Mouse (Mus musculus): ENCODE results near the gene Kiss1. TPM values are rescaled to one million over a fixed set of nuclear protein-coding genes. Genes with fewer than 3 reads are reported as not detected.

Gene Kiss1
- polyA plus RNA-seq, 1 experiment from 2014 or later = not detected

DNA sequence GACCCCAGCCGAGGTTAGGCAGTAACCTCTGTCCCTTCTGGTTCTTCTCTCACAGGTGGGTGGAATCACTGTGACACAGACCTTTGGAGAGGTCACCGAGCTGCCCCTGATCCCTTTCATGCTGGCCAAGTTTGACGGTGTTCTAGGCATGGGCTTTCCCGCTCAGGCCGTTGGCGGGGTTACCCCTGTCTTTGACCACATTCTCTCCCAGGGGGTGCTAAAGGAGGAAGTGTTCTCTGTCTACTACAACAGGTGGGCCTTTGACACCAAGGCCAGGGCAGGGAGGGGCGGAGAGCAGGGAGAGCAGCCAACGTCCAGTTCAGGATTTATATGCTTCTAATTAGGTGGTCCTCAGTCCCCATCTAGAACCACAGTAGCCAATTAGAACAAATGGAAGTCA is 34.7 kb downstream of the Kiss1 start:
- H3K9me3 ChIP-seq (ENCODE audit: control insufficient read depth, low read length) = no peaks in the 10 kb centered on the region
- H3K27ac ChIP-seq (ENCODE audit: low read depth) = no peak overlapping the region
- H3K4me2 ChIP-seq (ENCODE audit: low read length) = no peak overlapping the region
- H3K9ac ChIP-seq (ENCODE audit: low read length) = no peak overlapping the region
- DNase-seq (ENCODE audit: low spot score) (no peak), ATAC-seq (replicated peaks; ENCODE audit: low FRiP score, low TSS enrichment, low read depth) (no peak)
- no peaks in the 10 kb centered on the region for H3K4me1 ChIP-seq (replicated peaks; ENCODE audit: control insufficient read depth, insufficient read depth, low read length)
- WGBS = 57% methylated on average over 8 of the region's 8 CpGs
- H3K4me3 ChIP-seq (ENCODE audit: low read depth, low read length) = no peak overlapping the region
- no peaks in the 10 kb centered on the region for H3K36me3 ChIP-seq (ENCODE audit: control insufficient read depth, insufficient read depth, low read length)
- H3K27me3 ChIP-seq (replicated peaks; ENCODE audit: control insufficient read depth, insufficient read depth, low read length) = no peaks in the 10 kb centered on the region

GRCm38 (mm10) chr1:133361006-133361405 is 39.3 kb downstream of the Kiss1 start:
- DNase-seq (ENCODE audit: low spot score) (no peak), ATAC-seq (replicated peaks; ENCODE audit: low FRiP score, low TSS enrichment, low read depth) (no peak)
- H3K27ac ChIP-seq (ENCODE audit: low read depth) = no peak overlapping the region
- no peaks in the 10 kb centered on the region for H3K9me3 ChIP-seq (ENCODE audit: control insufficient read depth, low read length)
- H3K36me3 ChIP-seq (ENCODE audit: control insufficient read depth, insufficient read depth, low read length) = no peaks in the 10 kb centered on the region
- no peak overlapping the region for H3K4me2 ChIP-seq (ENCODE audit: low read length)
- no peak overlapping the region for H3K4me3 ChIP-seq (ENCODE audit: low read depth, low read length)
- 91% methylated on average over 6 of the region's 6 CpGs for WGBS
- H3K4me1 ChIP-seq (replicated peaks; ENCODE audit: control insufficient read depth, insufficient read depth, low read length) = peaks cover 8% of the 10 kb centered on the region; the same call in 1 of the 2 replicates
- no peak overlapping the region for H3K9ac ChIP-seq (ENCODE audit: low read length)
- peaks cover 10% of the 10 kb centered on the region for H3K27me3 ChIP-seq (replicated peaks; ENCODE audit: control insufficient read depth, insufficient read depth, low read length)

- H3K9ac ChIP-seq (ENCODE audit: low read length) = no peak overlapping the region
- ATAC-seq (replicated peaks; ENCODE audit: low FRiP score, low TSS enrichment, low read depth) = no peak
- peaks cover 10% of the 10 kb centered on the region for H3K27me3 ChIP-seq (replicated peaks; ENCODE audit: control insufficient read depth, insufficient read depth, low read length)
- DNase-seq (ENCODE audit: low spot score) = no peak
- peaks cover 8% of the 10 kb centered on the region; the same call in 1 of the 2 replicates for H3K4me1 ChIP-seq (replicated peaks; ENCODE audit: control insufficient read depth, insufficient read depth, low read length)
- H3K4me3 ChIP-seq (ENCODE audit: low read depth, low read length) = no peak overlapping the region
- H3K27ac ChIP-seq (ENCODE audit: low read depth) = no peak overlapping the region
- WGBS = 83% methylated on average over 5 of the region's 5 CpGs
- no peaks in the 10 kb centered on the region for H3K9me3 ChIP-seq (ENCODE audit: control insufficient read depth, low read length)
- H3K4me2 ChIP-seq (ENCODE audit: low read length) = no peak overlapping the region
- no peaks in the 10 kb centered on the region for H3K36me3 ChIP-seq (ENCODE audit: control insufficient read depth, insufficient read depth, low read length)
Measured at GRCm38 (mm10) chr1:133362103-133362502, 40.4 kb downstream of the Kiss1 start.

- DNase-seq (ENCODE audit: low spot score) = peak; percentile 93
- no peak within 1 kb of the TSS for H3K27ac ChIP-seq (ENCODE audit: low read depth)
- peaks cover 10% of the 10 kb centered on the region for H3K27me3 ChIP-seq (replicated peaks; ENCODE audit: control insufficient read depth, insufficient read depth, low read length)
- no peaks in the 10 kb centered on the region for H3K9me3 ChIP-seq (ENCODE audit: control insufficient read depth, low read length)
- peak within 1 kb of the TSS; percentile 97 for H3K4me2 ChIP-seq (ENCODE audit: low read length)
- no peaks in the 10 kb centered on the region for H3K36me3 ChIP-seq (ENCODE audit: control insufficient read depth, insufficient read depth, low read length)
- H3K4me3 ChIP-seq (ENCODE audit: low read depth, low read length) = peak within 1 kb of the TSS; percentile 64
- peaks cover 16% of the 10 kb centered on the region; the same call in 1 of the 2 replicates for H3K4me1 ChIP-seq (replicated peaks; ENCODE audit: control insufficient read depth, insufficient read depth, low read length)
- H3K9ac ChIP-seq (ENCODE audit: low read length) = peak within 1 kb of the TSS; percentile 45
- peak; percentile 83 for ATAC-seq (replicated peaks; ENCODE audit: low FRiP score, low TSS enrichment, low read depth)
- under 1% methylated on average over 52 of the region's 52 CpGs for WGBS
Measured at GRCm38 (mm10) chr1:133363276-133364021, 41.8 kb downstream of the Kiss1 start, which contains the start of gene Etnk2. TSS of gene Etnk2 (plus strand) at chr1:133363572.

GRCm38 (mm10) chr1:133364022-133364630 is 42.5 kb downstream of the Kiss1 start:
- no peak overlapping the region for H3K27ac ChIP-seq (ENCODE audit: low read depth)
- ATAC-seq (replicated peaks; ENCODE audit: low FRiP score, low TSS enrichment, low read depth) = 0 out of 2 replicates have a peak, but pooled peaks have one; percentile 2
- 3% methylated on average over 27 of the region's 27 CpGs for WGBS

DNA sequence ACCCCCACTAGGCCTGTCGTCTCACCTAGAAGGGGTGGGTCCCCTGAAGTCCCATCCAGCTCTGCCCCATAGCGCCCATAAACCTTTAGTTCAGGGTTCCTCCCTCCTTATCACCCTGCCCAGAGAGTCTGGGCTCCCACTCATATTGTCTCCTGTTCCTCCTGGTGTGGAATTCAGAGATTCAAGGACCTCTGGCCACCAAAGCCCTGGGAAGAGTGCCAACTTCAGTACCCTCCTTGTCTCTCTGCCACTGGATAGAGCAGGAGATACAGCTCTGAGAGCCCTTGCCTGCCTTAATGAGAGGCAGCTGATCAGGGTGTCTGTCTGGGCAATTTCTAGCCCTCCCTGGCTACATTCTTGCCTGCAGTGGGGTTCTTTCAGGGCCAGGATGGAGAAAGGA is 43.2 kb downstream of the Kiss1 start:
- Histone ChIP-seq H3K4me3 (ENCODE audit: low read depth, low read length) (no peak overlapping the region), H3K9ac (ENCODE audit: low read length) (no peak overlapping the region), H3K4me2 (ENCODE audit: low read length) (no peak overlapping the region), H3K27ac (ENCODE audit: low read depth) (no peak overlapping the region), H3K4me1 (replicated peaks; ENCODE audit: control insufficient read depth, insufficient read depth, low read length) (peaks cover 16% of the 10 kb centered on the region; the same call in 1 of the 2 replicates), H3K36me3 (ENCODE audit: control insufficient read depth, insufficient read depth, low read length) (no peaks in the 10 kb centered on the region), H3K9me3 (ENCODE audit: control insufficient read depth, low read length) (no peaks in the 10 kb centered on the region), H3K27me3 (replicated peaks; ENCODE audit: control insufficient read depth, insufficient read depth, low read length) (peaks cover 10% of the 10 kb centered on the region)
- no peak for ATAC-seq (replicated peaks; ENCODE audit: low FRiP score, low TSS enrichment, low read depth)
- DNase-seq (ENCODE audit: low spot score) = no peak
- WGBS = 58% methylated on average over 2 of the region's 2 CpGs

More at GRCm38 (mm10) chr1:133364022-133364630, 42.5 kb downstream of the Kiss1 start:
- H3K4me2 ChIP-seq (ENCODE audit: low read length) = peak overlapping the region; percentile 97
- H3K27me3 ChIP-seq (replicated peaks; ENCODE audit: control insufficient read depth, insufficient read depth, low read length) = peaks cover 10% of the 10 kb centered on the region
- peaks cover 16% of the 10 kb centered on the region; the same call in 1 of the 2 replicates for H3K4me1 ChIP-seq (replicated peaks; ENCODE audit: control insufficient read depth, insufficient read depth, low read length)
- no peaks in the 10 kb centered on the region for H3K9me3 ChIP-seq (ENCODE audit: control insufficient read depth, low read length)
- no peaks in the 10 kb centered on the region for H3K36me3 ChIP-seq (ENCODE audit: control insufficient read depth, insufficient read depth, low read length)
- DNase-seq (ENCODE audit: low spot score) = peak; percentile 68
- peak overlapping the region; percentile 64 for H3K4me3 ChIP-seq (ENCODE audit: low read depth, low read length)
- H3K9ac ChIP-seq (ENCODE audit: low read length) = peak overlapping the region; percentile 45

GRCm38 (mm10) chr1:133366951-133367605 is 45.4 kb downstream of the Kiss1 start:
- Histone ChIP-seq H3K36me3 (ENCODE audit: control insufficient read depth, insufficient read depth, low read length) (no peaks in the 10 kb centered on the region), H3K4me1 (replicated peaks; ENCODE audit: control insufficient read depth, insufficient read depth, low read length) (peaks cover 16% of the 10 kb centered on the region; the same call in 1 of the 2 replicates), H3K4me2 (ENCODE audit: low read length) (no peak overlapping the region), H3K27ac (ENCODE audit: low read depth) (no peak overlapping the region), H3K4me3 (ENCODE audit: low read depth, low read length) (no peak overlapping the region), H3K27me3 (replicated peaks; ENCODE audit: control insufficient read depth, insufficient read depth, low read length) (peaks cover 10% of the 10 kb centered on the region), H3K9ac (ENCODE audit: low read length) (no peak overlapping the region), H3K9me3 (ENCODE audit: control insufficient read depth, low read length) (no peaks in the 10 kb centered on the region)
- DNase-seq (ENCODE audit: low spot score) = no peak
- 42% methylated on average over 10 of the region's 10 CpGs for WGBS
- ATAC-seq (replicated peaks; ENCODE audit: low FRiP score, low TSS enrichment, low read depth) = no peak

DNA sequence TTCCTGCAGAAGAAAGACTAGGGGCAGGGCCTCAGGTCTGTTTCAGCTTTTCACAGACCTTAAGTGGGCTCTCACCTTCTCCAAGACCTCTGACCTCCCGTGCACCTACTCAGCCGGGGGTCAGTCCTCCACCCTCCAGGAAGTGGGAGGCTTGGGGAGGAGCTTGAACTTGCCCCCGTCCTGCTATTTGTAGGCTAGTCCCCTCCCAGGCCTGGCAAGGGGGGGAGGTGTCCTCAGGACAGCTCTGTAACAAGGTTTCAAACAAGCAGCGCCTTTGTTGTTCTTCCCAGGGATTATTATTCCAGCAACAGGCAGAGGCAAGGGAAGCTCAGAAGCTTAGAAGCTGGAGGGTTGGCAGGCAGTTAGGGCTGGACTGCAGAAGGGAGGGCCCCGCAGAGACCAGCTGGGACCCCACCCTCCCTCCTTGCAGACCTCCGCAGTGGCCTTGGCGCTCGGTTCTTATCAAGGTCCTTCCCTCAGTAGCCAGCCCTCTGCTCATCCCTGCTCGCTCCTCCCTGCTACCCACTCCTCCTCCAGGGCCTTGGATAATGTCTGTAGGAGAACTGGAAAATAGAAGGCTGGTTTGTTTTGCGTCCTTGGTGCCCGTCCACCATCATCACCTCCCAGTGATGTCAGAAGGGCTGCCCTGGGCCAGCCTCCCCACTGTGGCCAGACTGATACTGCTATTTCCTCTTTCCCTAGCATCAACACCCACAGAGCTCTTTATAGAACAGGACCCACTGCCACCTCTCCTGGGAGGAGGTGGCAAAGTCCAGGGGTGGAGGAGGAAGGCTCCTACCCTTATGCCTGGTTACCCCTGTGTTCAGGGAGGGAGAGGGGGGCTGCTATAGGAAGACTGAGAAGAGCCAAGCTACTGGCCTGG is 46.2 kb downstream of the Kiss1 start:
- H3K9me3 ChIP-seq (ENCODE audit: control insufficient read depth, low read length) = no peaks in the 10 kb centered on the region
- no peaks in the 10 kb centered on the region for H3K36me3 ChIP-seq (ENCODE audit: control insufficient read depth, insufficient read depth, low read length)
- H3K9ac ChIP-seq (ENCODE audit: low read length) = no peak overlapping the region
- no peak overlapping the region for H3K4me3 ChIP-seq (ENCODE audit: low read depth, low read length)
- 0 out of 2 replicates have a peak overlapping the region, but pooled peaks have one; percentile 8 for H3K4me2 ChIP-seq (ENCODE audit: low read length)
- no peak overlapping the region for H3K27ac ChIP-seq (ENCODE audit: low read depth)
- ATAC-seq (replicated peaks; ENCODE audit: low FRiP score, low TSS enrichment, low read depth) (no peak), DNase-seq (ENCODE audit: low spot score) (no peak)
- H3K27me3 ChIP-seq (replicated peaks; ENCODE audit: control insufficient read depth, insufficient read depth, low read length) = peaks cover 10% of the 10 kb centered on the region
- WGBS = 11% methylated on average over 11 of the region's 11 CpGs
- H3K4me1 ChIP-seq (replicated peaks; ENCODE audit: control insufficient read depth, insufficient read depth, low read length) = peaks cover 16% of the 10 kb centered on the region; the same call in 1 of the 2 replicates

Data from intestine, embryonic 14.5 days (tissue).